Mouse (Mus musculus): Measurements from ENCODE around the gene Ergic2.

Gene Ergic2

DNA sequence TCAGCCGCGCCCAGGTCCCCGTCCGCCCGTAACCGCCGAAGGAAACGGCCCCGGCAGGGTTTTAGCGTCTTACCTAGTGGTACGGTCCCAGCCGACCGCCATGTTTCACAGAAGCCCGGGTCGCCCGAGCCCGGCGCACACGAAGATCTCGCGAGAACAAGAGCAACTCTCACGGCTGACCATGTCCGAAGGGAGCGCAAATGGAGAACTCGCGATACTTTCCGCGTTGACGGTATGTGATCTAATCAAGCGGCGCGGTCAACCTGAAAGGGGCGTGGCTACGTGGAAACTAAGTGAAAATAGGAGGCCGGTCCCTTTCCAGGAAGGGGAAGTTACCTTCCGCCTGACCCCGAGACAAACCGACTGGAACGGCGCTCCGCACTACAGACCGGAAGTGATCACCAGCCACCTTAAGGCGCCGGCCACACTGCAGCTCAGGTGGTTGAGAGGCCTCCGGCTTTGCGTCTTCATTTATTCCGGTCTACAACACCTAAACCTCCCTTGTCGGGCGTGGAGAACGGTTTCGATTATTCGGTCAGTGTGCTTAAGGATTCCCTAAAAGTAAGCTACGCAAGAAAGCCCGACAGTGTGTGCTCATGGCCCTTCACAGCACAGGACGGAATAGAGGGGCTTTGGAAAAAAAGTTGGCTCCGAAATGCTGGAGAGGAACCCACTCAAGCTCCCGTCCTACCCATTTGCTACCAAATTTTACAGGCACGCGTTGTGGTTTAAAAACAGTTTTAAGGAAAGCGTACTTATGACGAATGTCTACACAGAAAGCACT lies at the start of gene Ergic2:
Gene Ergic2, minus strand, starts transcription at position 478 of the 784 bp plus-strand sequence.
- peak; percentile 98 to 99 for DNase-seq

DNA sequence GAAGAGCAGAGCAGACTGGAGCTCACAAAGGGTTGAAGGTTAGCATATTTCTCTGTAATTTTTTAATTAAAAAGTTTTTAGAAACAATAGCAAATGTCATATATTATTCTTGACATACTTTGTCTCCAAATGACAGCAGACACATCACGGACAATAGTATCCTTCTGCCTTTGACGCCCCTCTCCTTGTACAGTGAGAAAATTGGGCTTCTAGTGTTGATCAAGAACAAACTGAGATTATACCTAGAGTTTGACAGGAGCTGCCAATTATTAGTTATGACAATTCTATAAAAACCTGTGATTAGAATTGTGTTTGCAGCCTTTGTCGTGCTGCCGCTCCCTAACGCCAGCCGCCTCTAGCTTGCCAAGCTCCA lies 48.5 kb upstream of the Ergic2 start:
- DNase-seq = peak in 1 of 2 experiments; percentile 16

DNA sequence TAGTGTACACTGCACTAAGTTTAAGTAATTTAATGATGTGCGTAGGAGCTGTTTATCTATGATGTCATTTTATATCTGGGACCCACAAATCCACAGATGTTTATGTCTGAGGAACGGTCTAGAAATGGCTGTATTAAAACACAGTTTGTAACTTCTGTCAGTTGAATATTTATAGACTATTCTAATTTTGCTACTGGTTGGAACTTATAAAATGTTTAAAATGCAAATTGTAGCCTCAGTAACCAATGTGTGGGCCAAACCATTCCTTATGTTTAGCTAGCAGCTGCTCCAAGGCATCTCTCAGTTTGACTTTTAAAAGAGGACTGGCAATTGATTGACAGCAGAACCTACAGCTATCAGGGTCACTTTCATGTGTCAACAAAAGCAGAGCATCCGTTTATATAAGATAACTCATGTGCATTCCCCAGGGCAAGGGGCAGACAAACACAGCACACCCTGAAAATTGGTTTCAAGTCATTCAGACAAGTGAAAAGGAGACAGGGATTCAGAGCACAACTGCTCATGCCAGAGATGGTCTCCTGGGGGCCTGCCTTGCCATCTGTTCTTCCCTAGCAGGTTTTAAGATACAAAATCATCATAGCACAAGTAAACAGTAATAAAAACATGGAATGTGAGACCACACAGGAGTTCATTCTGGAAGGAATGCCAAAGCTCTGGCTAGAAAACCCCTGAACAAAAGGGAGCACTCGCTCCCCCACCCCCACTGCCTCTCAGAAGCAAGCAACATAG lies 48.0 kb upstream of the Ergic2 start:
- DNase-seq = peak; percentile 78 to 88

DNA sequence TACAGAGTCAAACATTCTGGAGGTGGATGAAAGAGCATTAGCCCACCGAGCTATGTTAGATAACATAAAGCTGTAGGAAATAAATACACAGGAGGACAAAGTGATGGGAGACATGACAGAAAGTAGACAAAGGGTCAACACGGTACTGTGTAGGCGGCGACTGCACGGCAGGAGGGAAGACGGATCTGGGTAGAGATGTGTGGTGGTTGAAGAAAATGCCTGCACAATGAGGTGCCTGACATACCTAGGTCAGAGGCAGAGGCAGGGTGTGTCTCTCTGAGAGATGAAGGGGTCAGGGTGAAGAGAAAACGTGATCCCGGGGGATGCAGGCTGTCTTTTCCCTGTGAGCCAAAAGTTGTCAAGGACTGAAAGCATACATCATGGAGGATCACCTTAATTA lies 46.9 kb upstream of the Ergic2 start:
- DNase-seq = no peak

DNA sequence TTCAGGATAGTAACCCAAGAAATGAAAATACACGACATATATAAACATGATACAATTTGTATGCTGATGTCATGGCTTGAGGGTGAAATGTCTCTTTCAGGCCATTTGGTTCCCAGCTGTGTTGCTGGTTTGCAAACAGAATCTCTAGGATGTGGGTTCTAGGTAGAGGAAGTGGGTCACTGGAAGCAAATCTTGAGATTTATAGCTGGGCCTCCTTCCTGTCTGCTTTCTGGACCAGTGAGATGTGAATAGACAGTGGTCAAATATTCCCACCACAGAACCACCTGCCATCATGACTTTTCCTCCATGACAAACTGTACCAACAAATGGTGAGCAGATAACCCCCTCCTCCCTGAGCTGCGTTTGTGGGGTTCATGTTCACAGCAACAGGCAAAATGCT lies 45.6 kb upstream of the Ergic2 start:
- DNase-seq = no peak

DNA sequence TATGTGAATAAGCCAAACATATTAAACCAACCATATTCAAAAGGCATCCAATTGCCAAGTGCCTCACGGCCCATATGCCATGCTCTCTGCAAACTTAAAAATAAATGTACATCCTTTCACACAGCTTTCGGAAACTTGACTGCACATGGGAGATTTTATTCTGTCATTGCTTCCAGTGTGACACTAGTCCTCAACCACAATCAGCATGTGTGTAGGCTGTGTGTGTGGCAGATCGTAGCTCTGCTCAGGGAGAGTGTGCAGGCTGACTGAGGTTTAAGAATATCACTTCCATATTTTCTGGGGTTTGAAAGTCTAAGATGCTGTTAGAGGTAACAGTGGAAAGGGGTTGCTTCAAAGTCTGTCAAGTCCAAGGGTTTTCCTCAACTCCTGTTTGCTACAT lies 43.9 kb upstream of the Ergic2 start:
- DNase-seq = no peak

DNA sequence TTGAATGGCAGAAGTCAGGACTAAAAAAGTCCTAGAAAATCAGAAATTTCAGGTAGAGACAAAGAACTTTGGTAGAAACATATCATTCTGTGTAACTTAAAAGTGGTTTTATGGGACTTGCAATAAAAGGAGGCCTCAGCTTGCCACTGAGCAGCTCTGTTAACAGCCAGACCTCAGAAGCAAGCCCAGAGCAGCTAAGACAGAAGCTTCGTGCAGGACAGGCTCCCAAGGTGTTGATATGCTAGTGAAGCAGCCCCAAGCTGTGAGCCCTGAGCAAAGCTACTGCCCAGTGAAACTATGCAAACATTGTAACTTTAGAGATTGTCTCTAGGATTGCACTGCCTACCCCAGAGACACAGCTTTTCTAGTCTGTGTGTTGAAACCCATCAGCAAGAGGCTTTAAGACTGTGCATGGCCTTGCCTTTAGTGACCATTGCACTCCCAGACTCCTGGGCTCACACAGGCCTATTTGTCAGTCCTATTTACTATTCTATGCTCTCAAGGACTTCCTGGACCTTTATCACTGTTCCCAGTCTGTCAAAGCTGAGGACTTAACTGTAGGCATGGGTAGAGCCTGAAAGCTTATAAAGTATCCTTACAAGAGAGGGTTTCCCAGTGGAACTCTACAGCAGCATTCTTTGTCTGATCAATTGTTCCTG lies 43.4 kb upstream of the Ergic2 start:
- no peak for DNase-seq

DNA sequence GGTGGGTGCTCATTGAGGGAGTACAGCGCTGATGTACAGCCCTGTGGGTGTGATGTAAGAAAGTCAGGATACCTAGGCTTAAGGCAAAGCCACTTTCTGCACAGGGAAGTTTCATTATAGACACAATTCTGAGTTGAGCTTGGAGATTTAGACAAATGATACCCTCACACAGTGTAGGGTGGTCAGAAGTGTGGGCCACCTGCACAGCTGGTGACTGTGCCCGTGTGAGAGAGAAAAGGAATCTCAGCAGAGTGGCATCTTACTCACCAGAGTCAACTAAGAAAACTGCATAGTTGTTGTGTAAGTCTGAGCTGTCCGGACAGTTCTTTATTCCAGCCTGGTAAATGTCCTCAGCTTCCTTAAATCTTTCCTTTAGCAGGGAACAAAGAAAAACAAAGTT lies 37.0 kb upstream of the Ergic2 start:
- no peak for DNase-seq

DNA sequence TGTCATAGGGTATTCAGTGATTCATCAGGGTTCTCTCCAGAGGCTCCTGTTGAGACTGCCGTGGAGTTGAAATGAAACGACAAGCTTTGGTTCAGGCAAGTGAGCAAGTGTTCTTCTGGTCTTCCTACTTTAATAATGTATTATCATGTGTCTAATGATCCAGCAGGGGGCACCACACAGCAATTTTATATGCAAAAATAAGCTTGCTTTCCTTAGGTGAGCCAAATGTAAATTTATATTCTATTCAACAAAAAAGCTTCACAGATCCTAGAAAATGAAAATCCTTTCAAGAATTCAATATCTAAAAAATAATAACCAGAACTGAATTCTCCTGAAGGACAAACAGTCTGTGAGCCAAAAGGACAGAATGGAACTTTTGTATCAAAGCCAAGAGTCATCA lies 36.5 kb upstream of the Ergic2 start:
- peak; percentile 78 to 85 for DNase-seq

DNA sequence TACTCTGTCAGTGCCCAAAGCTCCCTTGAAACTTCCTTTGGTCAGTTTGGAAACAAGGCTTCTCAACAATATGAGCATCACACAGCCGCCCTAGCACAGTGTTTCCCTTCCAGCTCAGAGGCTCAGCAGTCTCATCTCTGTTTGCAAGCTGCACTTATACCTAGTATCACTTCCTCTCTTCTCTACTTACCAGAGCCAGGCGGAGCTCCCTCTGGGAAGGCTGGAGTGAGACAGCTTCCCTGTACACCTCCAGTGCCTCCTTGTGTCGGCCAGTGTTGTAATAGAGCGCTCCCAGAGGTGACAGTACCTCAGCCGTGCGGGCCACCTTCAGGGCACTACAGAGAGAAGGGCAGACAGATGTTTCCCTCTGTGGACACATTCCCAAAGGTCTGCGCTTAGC lies 34.4 kb upstream of the Ergic2 start:
- no peak for DNase-seq

DNA sequence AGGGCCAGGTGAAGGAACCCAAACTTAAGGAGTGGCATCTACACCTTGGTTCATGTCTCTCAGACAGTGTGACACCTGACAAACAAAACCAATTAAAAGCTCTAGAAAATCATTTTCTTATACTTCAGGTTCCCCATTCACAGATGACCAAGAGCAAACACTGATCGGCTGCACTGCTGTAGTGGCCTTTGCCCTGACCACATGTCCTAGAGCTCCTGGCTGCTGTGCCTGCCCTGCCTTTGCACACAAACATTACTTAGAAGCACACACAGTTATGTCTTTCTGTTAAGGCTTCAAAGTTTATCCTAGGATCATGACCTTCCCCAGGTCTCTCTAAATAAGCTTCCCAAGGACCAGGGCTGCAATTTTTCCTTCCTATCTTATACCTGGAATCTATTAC lies 32.7 kb upstream of the Ergic2 start:
- DNase-seq = no peak

DNA sequence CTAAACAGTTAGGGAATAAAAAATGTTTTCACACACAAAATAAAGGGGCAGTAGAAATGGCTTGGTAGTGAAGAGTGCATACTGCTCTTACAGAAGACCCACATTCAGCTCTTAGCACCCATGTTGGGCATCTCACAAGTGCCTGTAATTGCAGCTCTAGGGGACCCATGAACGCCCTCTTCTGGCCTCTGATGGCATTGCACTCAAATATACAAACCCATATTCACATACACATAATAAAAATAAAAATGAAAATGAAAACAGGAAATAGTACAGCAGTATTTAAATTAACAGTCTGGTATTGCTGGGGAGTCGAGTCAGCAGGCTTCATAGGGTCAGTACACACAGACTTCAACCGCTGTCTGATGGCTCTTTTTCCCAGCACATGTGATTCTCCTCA lies 30.1 kb upstream of the Ergic2 start:
- DNase-seq = no peak

DNA sequence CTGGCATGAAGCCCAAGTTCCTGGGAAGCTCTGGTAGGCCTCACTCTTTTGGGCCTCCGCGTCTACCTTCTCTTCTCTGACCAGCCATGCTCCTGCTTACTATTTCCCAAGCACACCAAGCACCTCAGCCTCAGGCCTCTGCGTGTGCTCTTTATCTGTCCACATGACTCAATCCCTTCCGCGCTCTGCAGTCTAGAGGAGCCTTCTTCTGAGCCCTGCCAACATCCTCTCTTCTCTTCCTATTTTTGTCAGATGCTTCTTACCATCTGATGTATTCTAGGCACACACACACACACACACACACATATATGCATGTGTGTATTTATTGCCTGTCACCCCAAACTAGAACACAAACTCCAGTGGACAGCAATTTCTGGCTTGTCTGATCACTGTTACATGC lies 29.5 kb upstream of the Ergic2 start:
- no peak for DNase-seq

DNA sequence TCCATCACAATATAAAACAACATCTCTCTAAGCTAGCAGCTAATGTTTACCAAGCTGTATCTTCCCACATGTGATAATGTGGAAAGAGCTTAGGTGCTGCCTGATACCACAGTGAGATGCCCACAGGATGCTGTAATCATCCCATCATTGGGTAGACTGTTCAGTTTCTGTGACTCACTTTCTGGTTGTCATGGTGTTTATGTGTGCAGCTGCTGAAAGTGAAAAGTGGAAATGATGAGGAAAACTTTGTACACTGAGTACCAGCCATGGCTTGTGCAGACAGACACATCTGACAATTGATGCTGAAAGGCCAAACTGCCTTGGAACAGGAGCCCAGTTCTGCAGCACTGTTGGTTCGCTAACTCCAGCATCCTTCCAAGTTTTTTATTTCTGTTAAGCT lies 27.1 kb upstream of the Ergic2 start:
- no peak for DNase-seq

DNA sequence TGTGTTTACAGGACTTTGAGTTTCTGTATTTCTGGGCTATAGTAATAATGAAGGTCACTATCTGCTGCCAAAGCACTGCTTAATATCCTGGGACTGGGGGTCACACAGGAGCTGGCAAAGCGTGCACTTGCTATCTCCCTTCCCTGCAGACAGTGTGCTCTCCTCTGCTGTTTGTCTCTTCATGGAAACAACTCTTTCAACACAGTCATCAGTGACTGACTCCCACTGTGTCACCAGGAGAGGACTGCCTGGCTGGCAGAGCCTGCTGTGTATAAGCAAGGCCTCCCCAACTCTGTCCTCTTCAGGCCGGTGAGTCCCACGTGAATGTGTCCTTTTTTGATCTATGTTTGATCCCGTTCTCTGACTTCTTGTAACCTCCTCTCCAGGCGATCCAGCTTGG lies 25.3 kb upstream of the Ergic2 start:
- DNase-seq = no peak

DNA sequence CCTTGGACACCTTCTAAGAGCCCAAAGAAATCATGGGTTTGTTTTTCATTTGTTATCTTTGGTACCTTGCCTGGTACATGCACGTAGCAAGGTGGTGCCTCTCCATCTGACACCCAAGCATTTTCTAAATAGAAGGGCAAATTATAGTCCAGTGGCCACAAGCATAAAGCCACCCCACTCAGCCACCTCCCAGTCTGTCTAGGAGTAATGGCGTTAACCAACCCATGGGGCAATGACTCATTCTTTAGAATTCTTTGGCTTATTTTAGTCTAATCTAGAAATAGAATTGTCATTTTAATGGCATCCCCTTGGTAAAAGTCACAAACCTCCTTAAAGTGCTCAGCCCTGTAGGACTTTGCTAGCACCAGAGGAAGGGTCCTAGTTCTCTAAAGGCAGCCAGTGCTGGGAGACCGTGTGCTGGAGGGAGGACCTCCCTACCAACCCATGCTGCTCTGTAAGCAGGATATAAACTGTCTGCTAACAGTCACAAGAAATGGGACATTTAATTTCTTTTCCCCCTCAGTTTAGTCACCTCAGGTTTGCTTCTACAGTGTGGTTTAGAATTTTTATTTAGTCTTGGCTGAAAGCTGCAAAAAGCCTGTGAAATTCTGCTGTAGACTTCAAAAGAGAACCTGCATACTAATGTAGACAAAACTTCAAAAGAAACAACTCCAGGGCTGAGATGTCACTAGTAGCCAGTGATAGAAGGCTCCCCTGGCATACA lies 22.1 kb upstream of the Ergic2 start:
- DNase-seq = no peak

DNA sequence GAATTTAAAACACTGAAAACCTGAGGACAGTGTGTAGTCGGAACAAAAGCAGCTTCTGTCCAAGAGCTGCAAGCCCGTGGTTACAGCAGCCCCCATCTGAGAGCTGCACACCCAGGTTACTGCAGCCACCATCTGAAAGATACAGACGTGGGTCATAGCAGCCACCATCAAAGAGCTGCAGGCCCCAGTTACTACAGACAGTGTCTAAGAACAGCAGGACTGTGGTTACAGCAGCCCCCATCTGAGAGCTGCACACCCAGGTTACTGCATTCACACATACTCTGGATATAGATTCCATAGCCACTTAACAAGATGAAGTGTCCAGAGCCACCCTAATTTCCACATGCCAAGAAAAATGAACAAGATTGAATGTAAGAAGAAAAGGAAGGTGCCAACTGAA lies 15.4 kb upstream of the Ergic2 start:
- DNase-seq = no peak

DNA sequence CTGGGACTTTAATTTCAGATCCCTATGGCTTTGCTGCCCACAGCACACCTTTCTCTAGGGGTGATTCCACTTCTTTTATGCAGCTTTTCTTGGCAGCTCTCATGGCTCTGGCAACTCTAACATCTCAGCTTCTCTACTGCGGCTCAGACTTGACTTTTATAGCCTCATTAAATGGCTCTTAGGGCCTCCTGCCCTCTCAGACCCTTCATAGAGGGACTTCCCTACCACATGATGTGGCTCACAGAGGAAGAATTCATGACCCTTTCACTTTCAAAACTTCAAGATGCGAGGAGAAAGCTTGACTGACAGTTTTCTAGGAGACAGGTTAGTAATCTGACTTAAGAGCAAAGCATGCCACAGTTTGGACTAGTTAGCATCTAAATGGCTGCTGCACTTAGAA lies 10.5 kb upstream of the Ergic2 start:
- DNase-seq = no peak

DNA sequence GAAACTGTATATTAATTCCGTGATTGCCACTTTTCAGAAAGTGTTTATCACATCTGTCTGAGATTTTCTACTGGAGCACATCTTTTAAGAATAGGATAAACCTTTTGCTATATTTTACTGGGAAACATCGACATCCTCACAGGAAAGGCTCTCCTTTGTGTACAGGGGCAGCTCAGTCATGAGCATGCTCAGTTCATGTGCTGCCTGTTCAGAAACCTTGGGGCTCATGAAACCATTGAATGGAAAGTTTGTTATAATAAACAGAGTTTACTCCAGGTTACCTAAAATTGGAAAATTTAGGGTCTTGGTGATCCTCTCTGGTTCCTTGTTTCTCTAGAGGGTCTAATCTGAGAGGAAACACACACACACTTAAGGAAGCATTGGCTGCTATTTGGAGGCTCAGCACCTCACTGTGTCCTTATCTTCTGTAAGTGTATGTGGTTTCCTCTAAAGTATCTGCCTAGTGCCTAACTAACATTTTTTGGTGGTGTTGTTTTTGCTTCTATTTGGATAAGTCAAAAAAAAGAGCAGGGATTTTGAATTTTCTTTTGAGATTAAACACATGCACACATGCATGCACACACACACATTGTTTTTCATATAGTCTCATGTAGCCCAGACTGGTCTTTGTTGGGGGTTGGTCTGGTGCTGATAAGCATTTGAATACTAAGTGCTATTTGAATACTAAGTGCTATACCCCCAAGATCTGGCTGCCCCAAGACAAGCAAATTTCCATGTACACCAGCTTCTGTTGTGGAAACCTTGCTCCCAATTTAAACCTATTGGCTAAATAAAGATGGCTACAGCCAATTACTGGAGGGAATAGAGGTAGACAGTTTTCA lies 6.3 kb upstream of the Ergic2 start:
- DNase-seq = no peak

DNA sequence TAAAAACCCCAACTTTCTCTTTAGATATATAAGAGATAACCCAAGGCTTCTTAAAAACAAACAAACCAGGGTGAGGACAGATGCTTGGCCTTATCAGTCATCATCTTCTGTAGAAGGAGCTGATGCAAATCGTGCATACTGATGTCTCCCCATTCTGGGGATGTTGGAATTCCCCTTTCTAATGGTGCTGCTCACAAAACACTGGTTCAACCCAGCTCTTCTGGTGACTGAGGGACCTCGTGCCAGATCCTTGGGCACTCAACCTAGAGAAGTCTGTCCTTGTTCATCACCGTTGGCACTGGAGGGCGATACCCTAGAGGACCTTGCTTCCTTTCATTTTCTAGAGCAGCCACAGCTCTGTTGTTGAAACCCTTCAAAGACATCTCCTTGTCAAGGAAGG lies 4.6 kb upstream of the Ergic2 start:
- DNase-seq = no peak

DNA sequence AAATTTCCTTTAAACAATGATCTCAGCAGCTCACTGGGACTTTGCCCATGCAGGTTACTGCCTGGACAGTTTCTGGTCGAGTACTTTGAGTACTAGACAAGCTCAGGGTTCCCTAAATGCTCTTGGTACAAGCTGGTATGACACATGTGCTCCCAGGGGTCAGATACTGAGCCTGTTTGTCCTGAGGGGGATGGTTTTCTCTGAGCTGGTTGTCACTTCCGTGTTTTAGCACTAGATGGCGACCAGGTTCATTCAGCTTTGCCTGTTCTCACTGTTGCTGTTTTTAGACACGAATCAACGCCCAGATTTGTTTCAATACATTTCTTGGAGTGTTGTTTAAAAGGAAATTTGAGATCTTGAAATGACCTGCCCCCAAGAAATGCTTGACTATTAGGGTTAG lies 2.6 kb upstream of the Ergic2 start:
- peak; percentile 70 to 74 for DNase-seq

DNA sequence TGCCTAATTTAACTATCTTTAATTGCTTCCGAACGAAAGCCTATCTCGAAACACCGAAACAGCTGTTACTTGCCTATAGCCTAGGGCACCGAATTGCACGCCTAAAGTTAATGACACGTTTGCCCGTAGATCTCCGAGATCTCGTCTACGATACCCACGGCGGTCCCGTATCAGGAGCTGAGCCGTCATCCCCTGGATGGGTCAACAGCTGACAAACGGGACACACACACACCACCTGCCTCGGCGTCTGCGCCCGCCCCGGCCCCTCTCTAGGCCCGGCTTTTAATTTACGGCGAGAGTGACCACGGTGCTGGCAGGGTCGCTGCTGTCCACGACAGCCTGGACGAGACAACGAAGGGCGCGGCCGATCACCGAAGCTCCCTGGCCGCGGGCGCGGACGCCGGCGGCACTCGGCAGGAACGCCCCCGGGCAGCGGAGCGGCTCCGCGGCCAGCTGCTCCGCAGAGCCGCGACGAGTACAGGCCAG lies 740 bp downstream of the Ergic2 start:
- no peak for DNase-seq

Measured in cerebellum, postnatal 10 days (tissue).